Mouse (Mus musculus) brown adipose tissue, adult 24 weeks (tissue): ENCODE measurements around the gene Phb. TPM values are rescaled to one million over a fixed set of nuclear protein-coding genes. Genes with fewer than 3 reads are reported as not detected.
"Not testable (repeated sequence)": the region's sequence is repeated elsewhere in the genome, so short reads cannot be mapped to it uniquely, and the experiment has no call there.

Experiments
- H3K27ac ChIP-seq: fragments of 200-500 bp; replicated peaks from 2 replicates; pipeline ENCODE4 v1.5.1; 2012; ENCODE audit warnings: low read depth, mild to moderate bottlenecking, low read length
- H3K4me1 ChIP-seq: fragments of 200-500 bp; 2 replicates; pipeline ENCODE4 v1.6.1; 2012; ENCODE audit warnings: low read length, mixed read lengths; ENCODE audit not compliant: control insufficient read depth, insufficient read depth, insufficient read length
- H3K4me3 ChIP-seq: fragments of 200-500 bp; 2 replicates; pipeline ENCODE4 v1.5.1; 2012; ENCODE audit warnings: low read depth, mild to moderate bottlenecking, low read length, moderate library complexity; ENCODE audit not compliant: insufficient read depth
- polyA plus RNA-seq: library from polyadenylated mRNA; stranded (reverse); fragments of >200 nt; gene quantifications from 2 replicates; pipeline ENCODE4 v1.2.4, GENCODE M21; 2012; ENCODE audit not compliant: missing spikeins, insufficient read depth, insufficient read length

The Phb gene
- polyA plus RNA-seq, 1 experiment, result 256 TPM

DNA sequence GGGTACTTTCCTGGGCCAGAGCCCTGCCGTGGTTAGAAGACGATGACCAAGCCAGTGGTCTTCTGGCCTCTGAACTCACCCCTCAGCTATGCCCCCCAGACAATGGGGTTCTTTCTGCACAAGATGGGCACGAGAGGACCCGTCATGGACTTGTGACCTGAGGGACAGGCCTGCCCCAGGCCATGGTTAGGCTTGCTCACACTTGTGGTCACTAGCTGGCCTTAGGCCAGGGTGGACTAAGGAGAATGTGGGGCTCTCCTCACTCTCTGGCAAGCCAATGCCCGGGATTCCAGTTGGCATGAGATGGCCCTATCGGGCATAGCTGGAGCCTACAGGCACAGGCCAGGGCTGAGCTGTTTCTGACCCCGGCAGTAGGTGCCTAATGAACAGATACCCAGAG is 22.4 kb upstream of the Phb start:
- Histone ChIP-seq H3K4me1 (no peaks in the 10 kb centered on the region), H3K27ac (no peak overlapping the region), H3K4me3 (no peak overlapping the region)

GRCm38 (mm10) chr11:95645397-95646153 is 21.2 kb upstream of the Phb start:
- no peaks in the 10 kb centered on the region for H3K4me1 ChIP-seq
- H3K27ac ChIP-seq, result no peak overlapping the region
- no peak overlapping the region for H3K4me3 ChIP-seq

DNA sequence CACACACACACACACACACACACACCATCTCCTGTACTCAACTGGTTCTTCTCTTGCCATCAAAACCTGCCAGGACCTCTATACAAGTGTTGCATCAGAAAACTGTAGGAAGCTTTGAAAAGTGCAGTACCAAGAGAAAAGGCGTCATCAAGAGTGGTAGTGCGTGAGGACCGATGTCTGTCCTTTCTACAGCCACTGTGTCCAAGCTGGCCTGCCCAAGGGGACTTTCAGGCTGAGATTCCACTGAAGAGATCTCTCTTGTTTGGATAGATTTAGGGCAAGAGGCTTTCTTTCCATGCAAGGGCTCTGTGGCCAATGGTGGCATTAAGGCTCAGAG is 20.6 kb upstream of the Phb start:
- Histone ChIP-seq H3K4me3 (no peak overlapping the region), H3K4me1 (no peaks in the 10 kb centered on the region), H3K27ac (no peak overlapping the region)

DNA sequence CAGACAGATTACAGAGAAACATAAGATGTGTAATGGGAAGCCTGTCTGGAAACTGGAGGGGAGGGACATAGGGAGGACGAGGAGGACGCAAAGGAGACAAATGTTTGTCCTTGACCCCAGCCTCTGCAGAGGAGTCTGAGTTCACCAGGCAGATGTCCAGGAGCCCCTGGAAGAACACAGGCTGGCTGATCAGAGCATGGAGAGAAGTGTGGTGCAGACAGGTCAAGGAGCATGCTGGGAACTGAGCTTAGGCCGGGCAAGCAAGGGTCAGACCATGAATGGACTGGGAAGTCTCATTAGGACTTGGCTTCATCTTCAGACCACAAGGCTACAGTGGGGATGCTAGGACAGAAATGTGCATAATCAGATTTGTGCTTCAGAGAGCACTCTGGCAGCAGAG is 19.0 kb upstream of the Phb start:
- Histone ChIP-seq H3K27ac (no peak overlapping the region), H3K4me1 (no peaks in the 10 kb centered on the region), H3K4me3 (no peak overlapping the region)

GRCm38 (mm10) chr11:95648827-95649226 is 17.9 kb upstream of the Phb start:
- Histone ChIP-seq H3K27ac (no peak overlapping the region), H3K4me3 (no peak overlapping the region), H3K4me1 (no peaks in the 10 kb centered on the region)

GRCm38 (mm10) chr11:95649560-95649959 is 17.2 kb upstream of the Phb start:
- H3K4me3 ChIP-seq, result no peak overlapping the region
- H3K4me1 ChIP-seq, result no peaks in the 10 kb centered on the region
- no peak overlapping the region for H3K27ac ChIP-seq

GRCm38 (mm10) chr11:95650001-95650400 is 16.8 kb upstream of the Phb start:
- no peak overlapping the region for H3K4me3 ChIP-seq
- no peaks in the 10 kb centered on the region for H3K4me1 ChIP-seq
- H3K27ac ChIP-seq, result no peak overlapping the region

DNA sequence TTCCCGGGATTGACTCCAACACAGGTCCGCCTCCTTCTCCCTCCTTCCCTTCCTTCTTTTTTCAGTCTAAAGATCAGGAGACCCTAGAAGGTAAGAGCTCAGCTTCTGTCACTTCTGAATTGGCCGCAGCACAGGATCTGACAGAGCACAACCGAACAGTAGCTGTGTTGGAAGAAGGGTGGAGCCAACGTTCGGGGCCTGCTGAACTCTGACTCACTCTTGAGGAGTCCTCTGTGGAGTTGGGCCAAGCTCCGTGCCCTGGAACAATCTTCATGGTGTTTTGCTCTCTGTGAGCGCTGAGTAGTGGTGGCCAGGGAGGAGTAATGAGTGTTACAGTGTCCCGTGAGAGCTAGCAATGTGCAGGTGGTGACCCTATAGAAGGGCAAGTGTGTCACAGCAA is 15.8 kb upstream of the Phb start:
- H3K4me1 ChIP-seq, result no peaks in the 10 kb centered on the region
- H3K4me3 ChIP-seq, result no peak overlapping the region
- no peak overlapping the region for H3K27ac ChIP-seq

DNA sequence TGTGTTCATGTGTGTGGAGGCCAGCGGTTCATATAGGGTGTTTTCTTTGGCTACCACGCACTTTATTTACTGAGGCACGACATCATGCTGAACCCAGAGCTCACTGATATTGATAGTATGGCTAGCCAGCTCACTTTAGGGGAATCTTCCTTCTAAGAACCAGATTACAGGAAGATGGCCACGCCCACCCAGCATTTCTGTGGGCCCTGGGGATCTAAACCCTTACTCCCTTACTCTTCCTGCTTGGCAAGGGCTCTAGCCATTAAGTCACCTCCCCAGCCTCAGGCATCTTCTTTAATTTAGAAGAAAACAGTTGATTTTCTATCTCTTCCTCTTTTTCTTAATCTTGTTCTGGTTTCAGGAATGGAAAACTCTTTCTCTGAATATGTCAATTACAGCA is 9.3 kb upstream of the Phb start:
- Histone ChIP-seq H3K4me3 (no peak overlapping the region), H3K4me1 (no peaks in the 10 kb centered on the region), H3K27ac (no peak overlapping the region)

- peak overlapping the region; percentile 94 for H3K27ac ChIP-seq
- H3K4me3 ChIP-seq, result peak overlapping the region; percentile 97
- H3K4me1 ChIP-seq, result no peaks in the 10 kb centered on the region; the same call in 1 of the 2 replicates
Observed at GRCm38 (mm10) chr11:95667177-95667576, 420 bp downstream of the Phb start.

GRCm38 (mm10) chr11:95668086-95668485 is 1.3 kb downstream of the Phb start:
- not testable (repeated sequence) for H3K4me1 ChIP-seq, H3K27ac ChIP-seq
- H3K4me3 ChIP-seq, result peak overlapping the region; percentile 97

GRCm38 (mm10) chr11:95675498-95675897 is 8.7 kb downstream of the Phb start:
- Histone ChIP-seq H3K4me3 (no peak overlapping the region), H3K4me1 (no peaks in the 10 kb centered on the region), H3K27ac (no peak overlapping the region)

DNA sequence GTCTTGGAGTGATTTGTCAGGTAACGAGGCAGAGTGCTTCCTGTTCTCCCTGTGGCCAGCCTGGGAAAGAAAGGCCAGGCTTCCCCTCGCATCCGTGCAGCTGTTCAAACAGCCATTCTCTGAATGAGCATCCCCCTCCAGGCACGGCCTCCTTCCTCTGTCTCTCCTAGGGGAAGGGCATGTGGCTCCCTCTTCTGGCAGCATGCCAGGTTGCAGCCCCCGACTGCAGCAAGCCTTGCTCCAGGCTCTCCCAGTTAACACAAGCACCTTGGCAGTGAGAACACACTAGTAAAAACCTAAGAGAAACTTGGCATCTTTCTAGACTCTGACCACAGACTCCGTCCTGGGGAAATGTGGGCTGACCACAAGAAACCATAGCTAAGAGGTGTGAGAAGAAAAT is 9.6 kb downstream of the Phb start:
- Histone ChIP-seq H3K4me1 (no peaks in the 10 kb centered on the region), H3K27ac (no peak overlapping the region), H3K4me3 (no peak overlapping the region)

DNA sequence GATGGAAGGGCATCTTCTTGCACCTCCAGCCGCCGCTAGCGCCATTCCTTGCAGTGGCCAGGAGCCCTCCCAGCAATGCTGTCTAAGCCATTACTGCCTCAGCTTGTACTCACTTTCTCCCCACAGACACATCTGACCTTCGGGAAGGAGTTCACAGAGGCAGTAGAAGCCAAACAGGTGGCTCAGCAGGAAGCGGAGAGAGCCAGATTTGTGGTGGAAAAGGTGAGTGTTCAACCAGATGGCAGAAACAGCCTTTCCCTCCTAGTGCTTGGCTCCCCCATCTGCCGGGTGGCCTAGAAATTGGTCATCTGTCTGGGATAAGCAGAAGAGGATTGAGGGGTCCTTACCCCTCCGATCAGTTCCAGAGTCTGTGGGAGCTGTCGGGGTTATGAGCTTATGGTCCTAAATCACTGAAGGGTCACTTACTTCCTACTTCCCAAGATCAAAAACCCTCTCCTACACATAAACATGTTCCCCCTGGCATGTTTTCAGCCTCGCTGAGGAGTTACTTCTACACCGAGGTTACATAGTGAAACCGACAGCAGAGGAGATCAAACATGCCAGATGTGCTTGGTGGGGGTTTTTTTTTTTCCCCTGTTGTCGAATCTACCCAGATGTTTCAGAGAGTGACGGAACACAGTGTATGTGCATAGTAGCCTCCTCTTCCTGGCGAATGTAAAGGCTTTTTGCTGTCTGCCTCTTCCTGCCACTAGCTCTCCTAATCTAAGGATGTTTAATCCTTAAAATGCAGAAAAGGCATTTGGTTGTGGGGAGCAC is 11.4 kb downstream of the Phb start:
- no peaks in the 10 kb centered on the region for H3K4me1 ChIP-seq
- H3K4me3 ChIP-seq, result no peak overlapping the region
- H3K27ac ChIP-seq, result no peak overlapping the region

DNA sequence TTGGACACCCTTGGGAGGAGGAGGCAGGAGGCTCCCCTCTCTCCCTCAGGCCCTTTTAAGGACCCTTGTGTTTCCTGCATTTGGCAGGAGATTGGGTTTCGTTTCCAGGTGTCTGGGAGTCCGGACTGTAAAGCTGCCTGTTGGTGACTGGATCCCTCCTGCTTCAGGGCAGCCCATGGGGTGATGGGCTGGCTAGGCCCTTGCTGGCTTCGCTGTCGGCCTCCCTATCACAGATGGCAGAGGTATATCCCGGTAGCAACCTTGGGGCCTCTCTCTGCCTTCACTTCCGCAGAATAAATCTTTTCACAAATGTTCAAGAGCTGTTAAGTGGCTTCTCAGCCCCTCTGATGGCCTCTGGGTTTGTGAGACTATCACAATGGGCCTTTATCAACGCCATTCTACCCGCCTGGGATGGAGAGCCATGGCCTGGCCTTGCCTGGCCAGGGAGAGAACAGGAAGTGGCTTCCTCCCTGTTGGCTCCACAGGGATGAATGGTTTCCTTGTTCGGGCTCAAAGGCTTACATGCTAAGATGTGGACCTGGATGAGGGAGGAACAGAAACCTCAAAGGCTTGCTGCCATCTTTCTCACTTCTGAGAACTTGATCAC is 15.3 kb downstream of the Phb start:
- Histone ChIP-seq H3K4me3 (no peak overlapping the region), H3K4me1 (no peaks in the 10 kb centered on the region), H3K27ac (no peak overlapping the region)

GRCm38 (mm10) chr11:95682946-95683345 is 16.2 kb downstream of the Phb start:
- Histone ChIP-seq H3K4me3 (no peak overlapping the region), H3K27ac (no peak overlapping the region), H3K4me1 (no peaks in the 10 kb centered on the region; the same call in 1 of the 2 replicates)
